Mouse (Mus musculus): ENCODE results near the gene Tnfrsf25.
A peak's percentile ranks its signal among the peaks of the same experiment; 100 is the strongest.

The Tnfrsf25 gene

GRCm38 (mm10) chr4:152145473-152145872 lies 29.7 kb downstream of the Tnfrsf25 start:
- no peak for DNase-seq (ENCODE audit: low read depth)

- DNase-seq (ENCODE audit: low read depth): no peak
These were observed 30.5 kb downstream of the Tnfrsf25 start for GRCm38 (mm10) chr4:152146033-152146827.

GRCm38 (mm10) chr4:152150546-152150945 lies 34.8 kb downstream of the Tnfrsf25 start:
- DNase-seq (ENCODE audit: low read depth): no peak

GRCm38 (mm10) chr4:152151451-152151965 lies 35.8 kb downstream of the Tnfrsf25 start:
- DNase-seq (ENCODE audit: low read depth): no peak

GRCm38 (mm10) chr4:152151966-152152544 lies 36.3 kb downstream of the Tnfrsf25 start, which contains the start of gene Espn:
TSS of gene Espn (minus strand) at chr4:152152371.
- DNase-seq (ENCODE audit: low read depth): no peak

- peak; percentile 85 for DNase-seq (ENCODE audit: low read depth)
These were observed 38.0 kb downstream of the Tnfrsf25 start for GRCm38 (mm10) chr4:152153771-152154177.

- no peak for DNase-seq (ENCODE audit: low read depth)
These were observed 39.3 kb downstream of the Tnfrsf25 start for GRCm38 (mm10) chr4:152155019-152155418.

- peak; percentile 54 for DNase-seq (ENCODE audit: low read depth)
These were observed 42.2 kb downstream of the Tnfrsf25 start for GRCm38 (mm10) chr4:152157779-152158584.

GRCm38 (mm10) chr4:152158585-152159284 lies 43.0 kb downstream of the Tnfrsf25 start, which contains the start of gene Hes2:
TSS of gene Hes2 (plus strand) at chr4:152158867.
- no peak for DNase-seq (ENCODE audit: low read depth)

- no peak for DNase-seq (ENCODE audit: low read depth)
These were observed 43.5 kb downstream of the Tnfrsf25 start for GRCm38 (mm10) chr4:152159285-152159678.

GRCm38 (mm10) chr4:152160748-152161147 lies 45.0 kb downstream of the Tnfrsf25 start:
- no peak for DNase-seq (ENCODE audit: low read depth)

- DNase-seq (ENCODE audit: low read depth): no peak
These were observed 45.9 kb downstream of the Tnfrsf25 start for GRCm38 (mm10) chr4:152161601-152162000.

- peak; percentile 71 for DNase-seq (ENCODE audit: low read depth)
These were observed 47.0 kb downstream of the Tnfrsf25 start for GRCm38 (mm10) chr4:152162748-152163147.

GRCm38 (mm10) chr4:152165036-152165931 lies 49.5 kb downstream of the Tnfrsf25 start:
- peak; percentile 35 for DNase-seq (ENCODE audit: low read depth)

- no peak for DNase-seq (ENCODE audit: low read depth)
These were observed 52.3 kb downstream of the Tnfrsf25 start for GRCm38 (mm10) chr4:152168052-152168451.

GRCm38 (mm10) chr4:152169103-152169502 lies 53.4 kb downstream of the Tnfrsf25 start:
- no peak for DNase-seq (ENCODE audit: low read depth)

All from NIH3T3 (cell line).